Mouse (Mus musculus): ENCODE data around the gene Kcnh6.
"Not testable (repeated sequence)": the region's sequence is repeated elsewhere in the genome, so short reads cannot be mapped to it uniquely, and the experiment has no call there.

Gene Kcnh6

GRCm38 (mm10) chr11:106020051-106020763 is 12.3 kb downstream of the Kcnh6 start:
- peak; percentile 68 for DNase-seq

DNA sequence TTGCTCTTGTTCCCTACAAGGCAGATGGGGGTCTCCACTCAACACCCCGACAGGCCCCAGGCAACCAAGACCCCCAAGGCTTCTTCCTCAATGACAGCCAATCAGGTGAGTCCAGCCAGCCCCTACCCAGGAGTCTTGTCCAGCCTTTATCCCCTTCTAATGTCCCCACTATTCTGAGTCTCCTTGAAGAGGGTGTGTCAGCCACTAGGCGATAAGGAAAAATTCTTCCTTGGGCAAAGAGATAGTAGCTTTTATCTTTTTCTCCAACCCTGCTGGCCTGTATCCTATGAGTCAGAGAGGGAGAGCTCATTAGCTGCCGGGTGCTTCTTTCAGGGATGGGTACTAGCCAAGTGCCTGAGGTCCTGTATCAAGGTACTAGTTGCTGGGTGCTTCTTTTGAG is 17.9 kb downstream of the Kcnh6 start:
- no peak for DNase-seq

DNA sequence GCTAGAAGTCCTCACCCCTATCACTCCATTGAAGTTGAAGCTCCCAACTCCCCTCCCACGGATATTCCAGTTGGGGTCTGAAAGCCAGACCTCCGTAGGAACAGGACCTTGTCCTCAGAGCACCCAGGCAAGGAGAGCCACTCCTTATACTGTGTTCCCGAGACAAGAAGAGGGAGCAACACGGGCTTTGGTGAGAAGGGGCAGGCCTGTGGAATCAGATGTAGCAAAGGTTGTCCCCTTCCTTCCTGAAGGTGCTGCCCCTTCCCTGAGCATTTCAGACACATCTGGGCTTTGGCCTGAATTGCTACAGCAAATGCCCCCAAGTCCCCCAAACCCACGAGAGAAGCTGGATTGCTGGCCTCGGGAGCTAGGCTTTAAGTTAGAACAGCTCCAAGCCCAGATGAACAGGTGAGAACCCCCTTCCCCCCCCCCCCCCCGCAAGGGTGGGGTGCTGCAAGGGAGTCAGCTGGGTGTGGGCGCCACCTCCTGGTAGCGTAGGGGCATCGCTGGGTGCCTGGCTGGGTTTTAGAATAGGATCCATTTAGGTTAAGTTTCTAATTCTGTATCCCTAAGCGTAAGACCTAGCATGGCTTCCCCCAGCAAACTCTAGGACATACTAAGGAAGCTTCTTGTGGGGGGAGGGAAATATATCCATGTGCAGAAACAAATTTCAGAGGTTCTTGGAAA is 18.7 kb downstream of the Kcnh6 start:
- peak; percentile 80 for DNase-seq

GRCm38 (mm10) chr11:106027607-106028006 is 19.7 kb downstream of the Kcnh6 start:
- DNase-seq = no peak

DNA sequence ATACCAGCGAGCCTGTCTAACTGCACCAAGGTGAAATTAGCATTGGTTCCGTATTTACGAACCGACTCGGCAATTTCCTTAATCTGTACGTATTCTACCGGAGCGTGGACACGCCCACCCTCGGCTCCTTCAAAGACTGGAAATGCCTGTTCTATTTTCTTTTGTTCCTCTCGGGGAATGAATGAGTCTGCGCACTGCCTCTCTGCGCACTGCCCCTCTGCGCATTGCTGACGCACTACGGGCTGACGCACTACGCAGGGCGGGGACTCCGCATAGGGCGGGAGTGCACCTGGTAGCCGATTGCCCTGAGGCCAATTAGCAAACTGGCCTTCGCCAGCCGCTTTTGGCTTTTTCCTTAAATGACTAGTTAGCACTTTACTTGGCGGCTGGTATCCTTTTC is 24.1 kb downstream of the Kcnh6 start:
- not testable (repeated sequence) for DNase-seq

DNA sequence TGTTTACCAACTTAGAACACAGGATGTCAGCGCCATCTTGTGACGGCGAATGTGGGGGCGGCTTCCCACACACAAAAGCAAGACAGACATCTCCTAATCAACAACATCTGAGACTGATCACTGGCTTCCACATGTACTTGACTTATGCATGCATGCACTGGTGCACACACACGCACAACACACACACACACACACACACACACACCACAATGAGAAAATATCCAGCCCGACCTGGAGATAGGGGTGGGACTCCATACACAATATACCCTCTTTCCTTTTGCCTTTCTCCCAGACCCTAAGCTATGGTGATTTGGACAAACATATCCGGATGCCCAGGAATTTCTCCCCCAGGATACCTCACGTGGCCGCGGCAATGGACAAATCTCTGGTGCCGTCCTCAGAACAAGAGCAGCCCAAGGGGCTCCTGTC is 25.6 kb downstream of the Kcnh6 start:
- peak; percentile 60 for DNase-seq

GRCm38 (mm10) chr11:106034986-106035385 is 27.1 kb downstream of the Kcnh6 start:
- no peak for DNase-seq

GRCm38 (mm10) chr11:106036548-106037417 is 28.9 kb downstream of the Kcnh6 start, which contains the start of gene Dcaf7:
Gene Dcaf7, plus strand, starts transcription at chr11:106036872.
- DNase-seq = peak; percentile 100

DNA sequence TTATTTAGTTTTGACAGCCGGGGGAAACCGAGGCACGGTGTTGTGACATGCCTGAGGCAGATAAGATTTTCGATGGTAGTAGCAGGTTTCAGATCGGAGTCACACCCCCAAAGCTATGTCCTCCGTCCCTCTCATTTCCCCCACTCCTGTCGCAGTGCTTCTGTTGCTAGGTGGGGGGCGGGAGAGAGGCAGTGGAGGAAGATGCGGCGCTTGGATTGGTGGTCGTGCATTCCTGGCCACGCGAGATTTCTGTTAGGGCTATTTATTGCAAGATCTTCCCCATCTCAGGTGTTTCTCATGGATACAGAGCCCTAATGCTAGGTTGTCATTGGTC is 29.5 kb downstream of the Kcnh6 start:
- peak; percentile 31 for DNase-seq

GRCm38 (mm10) chr11:106044349-106044748 is 36.4 kb downstream of the Kcnh6 start:
- no peak for DNase-seq

- DNase-seq = no peak
Measured at GRCm38 (mm10) chr11:106045256-106045655, 37.3 kb downstream of the Kcnh6 start.

GRCm38 (mm10) chr11:106045780-106046179 is 37.9 kb downstream of the Kcnh6 start:
- no peak for DNase-seq

DNA sequence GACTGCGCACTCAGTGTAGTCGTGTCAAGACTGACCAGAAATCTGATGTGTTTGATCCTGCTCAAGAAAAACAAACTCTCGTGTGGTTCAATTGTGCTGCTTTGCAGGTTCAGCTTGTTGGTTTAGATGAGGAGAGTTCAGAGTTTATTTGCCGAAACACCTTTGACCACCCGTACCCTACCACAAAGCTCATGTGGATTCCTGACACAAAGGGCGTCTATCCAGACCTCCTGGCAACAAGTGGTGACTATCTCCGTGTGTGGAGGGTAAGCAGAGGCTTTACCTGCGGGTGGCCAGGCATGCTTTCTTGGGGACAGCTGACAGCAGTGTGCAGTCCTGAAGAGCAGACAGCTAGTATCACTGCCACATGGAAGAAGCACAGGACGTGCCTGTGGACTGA is 38.7 kb downstream of the Kcnh6 start:
- DNase-seq = no peak

DNA sequence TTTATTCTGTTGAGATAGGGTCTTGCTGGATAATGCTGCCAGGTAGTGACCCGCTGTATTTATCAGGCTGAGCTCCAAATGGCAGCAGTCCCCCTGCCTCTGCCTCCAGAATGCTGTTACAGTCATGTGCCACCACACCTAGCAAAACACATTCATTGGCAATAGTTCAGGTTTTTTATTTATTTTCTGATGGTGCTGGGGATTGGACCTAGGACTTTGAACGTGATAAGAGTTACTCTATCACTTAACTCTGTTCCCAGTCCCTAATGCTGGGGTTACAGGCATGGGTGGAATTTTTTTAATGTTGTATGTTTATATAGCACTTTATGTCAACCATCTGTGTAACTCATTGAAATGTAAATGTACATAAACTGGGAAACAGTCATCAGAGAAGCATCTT is 46.0 kb downstream of the Kcnh6 start:
- no peak for DNase-seq

- DNase-seq = no peak
Measured at GRCm38 (mm10) chr11:106054600-106054999, 46.7 kb downstream of the Kcnh6 start.

DNA sequence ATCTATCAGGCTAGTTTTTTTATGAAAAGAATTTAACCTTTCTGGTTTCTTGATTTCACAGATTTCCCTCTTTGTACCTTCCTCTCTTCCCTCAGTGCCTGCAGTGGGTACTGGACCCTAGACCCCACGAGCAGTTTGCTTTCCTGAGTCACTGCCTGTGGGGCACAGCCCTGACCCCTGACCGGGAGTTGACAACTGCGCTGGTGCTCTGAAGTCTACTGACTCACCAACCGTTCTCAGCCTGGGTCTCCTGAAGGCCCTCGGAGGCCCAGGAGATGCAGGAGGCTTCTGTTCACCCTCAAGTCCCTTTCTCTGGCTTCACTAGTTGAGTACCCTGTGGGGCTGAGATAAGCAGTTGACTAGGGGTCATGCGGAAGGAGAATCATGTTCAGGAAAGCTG is 47.4 kb downstream of the Kcnh6 start:
- DNase-seq = no peak

DNA sequence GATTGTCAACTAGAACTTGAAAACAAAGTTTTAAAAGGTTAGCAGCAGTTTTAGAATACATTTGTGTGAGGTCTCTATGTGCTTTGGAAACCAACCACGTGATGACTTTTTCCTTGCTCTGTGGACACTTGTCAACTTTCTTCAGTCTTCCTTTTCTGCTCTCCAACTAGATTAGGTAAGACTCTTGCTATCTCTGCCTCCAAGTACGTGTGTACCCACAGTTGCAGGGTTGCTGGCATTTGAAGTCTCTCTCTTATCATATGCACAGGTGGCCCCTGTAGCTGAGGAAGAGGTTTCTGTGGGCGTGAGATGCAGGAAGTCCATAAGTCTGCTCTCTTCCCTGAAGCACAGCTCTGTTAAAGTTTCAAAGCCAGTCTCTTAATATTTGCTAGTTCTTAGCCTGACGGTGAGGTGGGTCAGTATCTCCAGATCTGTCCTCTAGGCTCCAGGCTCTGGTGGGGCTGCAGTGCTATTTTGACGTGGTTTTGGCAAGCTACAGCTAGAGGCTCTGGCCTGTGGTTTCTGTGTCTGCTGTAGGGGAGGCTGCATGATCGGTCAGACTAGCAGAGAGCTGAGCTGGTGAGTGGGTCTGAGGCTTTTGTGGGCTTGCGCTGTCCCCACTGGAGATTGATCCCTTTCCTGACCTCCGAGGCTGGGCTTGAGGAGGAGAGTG is 49.0 kb downstream of the Kcnh6 start:
- peak; percentile 61 for DNase-seq

DNA sequence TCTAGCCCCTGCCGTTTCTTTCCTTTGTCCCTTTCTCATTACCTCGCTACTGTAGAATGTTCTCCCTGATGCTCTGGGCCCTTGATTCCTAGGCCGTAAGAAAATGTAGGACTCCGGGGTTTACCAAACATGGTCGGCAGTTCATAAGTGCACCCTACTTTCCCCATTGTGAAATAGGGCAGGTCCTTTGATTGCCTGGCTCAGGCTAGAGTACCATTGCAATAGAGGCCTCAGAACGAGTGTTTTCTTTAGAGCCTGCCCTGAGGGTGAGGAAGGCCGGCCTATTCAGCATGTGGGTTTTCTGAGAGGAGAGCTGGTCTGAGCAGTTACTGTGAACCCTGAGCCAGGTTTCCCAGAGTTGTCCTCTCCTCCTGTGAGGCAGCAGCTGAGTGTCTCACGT is 50.1 kb downstream of the Kcnh6 start:
- DNase-seq = no peak

DNA sequence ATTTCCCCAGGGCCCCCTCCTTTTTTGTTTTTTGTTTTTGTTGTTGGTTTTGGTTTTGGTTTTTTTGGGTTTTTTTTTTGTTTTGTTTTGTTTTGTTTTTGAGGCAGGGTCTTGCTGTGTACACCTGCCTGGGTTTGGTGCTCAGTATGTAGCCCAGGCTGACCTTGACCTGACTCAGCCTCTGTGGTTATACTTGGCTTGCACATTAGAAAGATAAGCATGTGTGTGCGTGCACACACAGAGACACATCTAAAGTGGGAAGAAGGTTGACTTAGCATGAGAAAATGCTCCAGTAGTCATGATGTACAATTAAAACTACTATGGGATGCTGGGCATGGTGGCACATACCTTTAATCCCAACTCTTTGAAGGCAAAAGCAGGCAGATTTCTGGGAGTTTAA is 52.6 kb downstream of the Kcnh6 start:
- no peak for DNase-seq

GRCm38 (mm10) chr11:106061311-106061710 is 53.4 kb downstream of the Kcnh6 start:
- DNase-seq = no peak

DNA sequence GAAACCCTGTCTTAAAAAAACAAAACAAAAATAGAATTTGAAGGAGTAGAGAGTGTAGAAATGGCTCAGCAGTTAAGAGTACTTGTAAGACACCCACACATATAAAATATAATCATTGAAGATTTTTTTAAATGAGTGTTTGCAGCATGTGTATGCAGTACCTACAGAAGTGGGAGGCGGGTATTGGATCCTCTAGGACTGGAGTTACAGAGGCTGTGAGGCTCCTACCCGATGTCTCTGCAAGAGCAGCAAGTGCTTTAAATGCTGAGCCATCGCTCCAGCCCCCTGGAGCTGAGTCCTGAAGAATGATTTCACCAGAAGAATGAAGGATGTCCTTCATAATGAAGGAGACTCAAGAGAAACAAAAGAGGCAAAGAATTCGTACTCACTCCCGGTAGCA is 55.8 kb downstream of the Kcnh6 start:
- DNase-seq = no peak

GRCm38 (mm10) chr11:106065073-106065922 is 57.4 kb downstream of the Kcnh6 start:
- DNase-seq = no peak

All from thymus, postnatal 25 days (tissue).